Mouse (Mus musculus): Measurements from ENCODE around the gene Slc6a12. TPM values are rescaled to one million over a fixed set of nuclear protein-coding genes. Genes with fewer than 3 reads are reported as not detected.

Gene Slc6a12
- polyA plus RNA-seq, 1 experiment from 2014 or later, result 1.6 TPM

- Histone ChIP-seq H3K9ac (replicated peaks; ENCODE audit: low read length) (no peak overlapping the region), H3K4me1 (ENCODE audit: control insufficient read depth, insufficient read depth, low read length) (no peaks in the 10 kb centered on the region), H3K27me3 (ENCODE audit: control insufficient read depth, insufficient read depth, low read length) (no peaks in the 10 kb centered on the region), H3K4me3 (replicated peaks; ENCODE audit: low read depth, low read length) (no peak overlapping the region), H3K27ac (replicated peaks; ENCODE audit: low read depth, low read length) (no peak overlapping the region), H3K4me2 (ENCODE audit: low read length) (no peak overlapping the region), H3K9me3 (ENCODE audit: control insufficient read depth, low read length) (no peaks in the 10 kb centered on the region), H3K36me3 (ENCODE audit: control insufficient read depth, insufficient read depth, low read length) (0 out of 2 replicates have a peak, but pooled peaks cover 3% of the 10 kb centered on the region)
- no peak for ATAC-seq (ENCODE audit: low FRiP score, low TSS enrichment)
- DNase-seq, result no peak
- 74% methylated on average over 8 of the region's 8 CpGs for WGBS
Measured at GRCm38 (mm10) chr6:121380576-121380975, 37.7 kb downstream of the Slc6a12 start.

- no peak overlapping the region for H3K4me2 ChIP-seq (ENCODE audit: low read length)
- H3K27ac ChIP-seq (replicated peaks; ENCODE audit: low read depth, low read length), result no peak overlapping the region
- ATAC-seq (ENCODE audit: low FRiP score, low TSS enrichment) (no peak), DNase-seq (no peak)
- 0 out of 2 replicates have a peak, but pooled peaks cover 3% of the 10 kb centered on the region for H3K36me3 ChIP-seq (ENCODE audit: control insufficient read depth, insufficient read depth, low read length)
- no peaks in the 10 kb centered on the region for H3K9me3 ChIP-seq (ENCODE audit: control insufficient read depth, low read length)
- WGBS, result 25% methylated on average over 10 of the region's 10 CpGs
- H3K4me3 ChIP-seq (replicated peaks; ENCODE audit: low read depth, low read length), result no peak overlapping the region
- no peaks in the 10 kb centered on the region for H3K27me3 ChIP-seq (ENCODE audit: control insufficient read depth, insufficient read depth, low read length)
- H3K9ac ChIP-seq (replicated peaks; ENCODE audit: low read length), result no peak overlapping the region
- H3K4me1 ChIP-seq (ENCODE audit: control insufficient read depth, insufficient read depth, low read length), result 0 out of 2 replicates have a peak, but pooled peaks cover 6% of the 10 kb centered on the region
Measured at GRCm38 (mm10) chr6:121382071-121382470, 39.2 kb downstream of the Slc6a12 start.

- DNase-seq (no peak), ATAC-seq (ENCODE audit: low FRiP score, low TSS enrichment) (no peak)
- H3K9ac ChIP-seq (replicated peaks; ENCODE audit: low read length), result no peak overlapping the region
- no peaks in the 10 kb centered on the region for H3K9me3 ChIP-seq (ENCODE audit: control insufficient read depth, low read length)
- no peak overlapping the region for H3K4me2 ChIP-seq (ENCODE audit: low read length)
- H3K36me3 ChIP-seq (ENCODE audit: control insufficient read depth, insufficient read depth, low read length), result 0 out of 2 replicates have a peak, but pooled peaks cover 3% of the 10 kb centered on the region
- no peak overlapping the region for H3K27ac ChIP-seq (replicated peaks; ENCODE audit: low read depth, low read length)
- 0 out of 2 replicates have a peak, but pooled peaks cover 6% of the 10 kb centered on the region for H3K4me1 ChIP-seq (ENCODE audit: control insufficient read depth, insufficient read depth, low read length)
- no peak overlapping the region for H3K4me3 ChIP-seq (replicated peaks; ENCODE audit: low read depth, low read length)
- H3K27me3 ChIP-seq (ENCODE audit: control insufficient read depth, insufficient read depth, low read length), result no peaks in the 10 kb centered on the region
- WGBS, result 72% methylated on average over 3 of the region's 3 CpGs
Measured at GRCm38 (mm10) chr6:121385397-121385796, 42.5 kb downstream of the Slc6a12 start.

DNA sequence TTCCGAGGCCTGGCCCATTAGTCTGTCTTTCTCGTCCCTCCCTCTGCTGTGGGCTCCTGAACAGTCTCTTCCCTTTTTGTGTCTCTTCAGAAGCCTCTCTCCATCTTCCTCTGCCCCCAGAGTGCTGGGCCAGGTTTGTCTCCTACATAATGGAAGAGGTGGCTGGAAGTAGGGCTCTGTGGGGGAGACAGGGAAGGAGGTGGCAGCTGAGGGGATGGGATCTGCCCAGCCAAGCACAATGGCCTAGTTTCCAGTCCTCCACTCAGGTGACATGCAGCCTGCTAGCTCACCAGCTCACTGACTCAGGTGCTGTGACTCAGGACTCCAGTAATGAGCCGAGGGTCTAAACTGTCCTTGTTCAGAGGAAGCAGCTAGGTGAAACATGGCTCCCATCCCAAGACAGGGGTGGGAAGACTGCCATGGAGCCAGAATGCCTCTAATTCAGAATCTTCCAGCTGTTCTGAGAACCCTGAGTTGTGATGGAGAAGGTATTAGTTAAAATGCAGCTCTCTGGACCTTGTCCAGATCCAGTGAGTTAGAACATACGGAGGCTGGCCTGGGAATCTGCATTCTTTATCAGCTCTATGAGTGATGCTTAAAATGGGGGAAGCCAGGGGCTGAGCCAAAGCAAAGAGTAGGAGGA lies 49.9 kb downstream of the Slc6a12 start:
- H3K4me1 ChIP-seq (ENCODE audit: control insufficient read depth, insufficient read depth, low read length), result no peaks in the 10 kb centered on the region
- H3K9me3 ChIP-seq (ENCODE audit: control insufficient read depth, low read length), result 0 out of 2 replicates have a peak, but pooled peaks cover 3% of the 10 kb centered on the region
- H3K36me3 ChIP-seq (ENCODE audit: control insufficient read depth, insufficient read depth, low read length), result no peaks in the 10 kb centered on the region
- no peak overlapping the region for H3K9ac ChIP-seq (replicated peaks; ENCODE audit: low read length)
- H3K4me2 ChIP-seq (ENCODE audit: low read length), result no peak overlapping the region
- DNase-seq, result no peak
- 91% methylated on average over 4 of the region's 4 CpGs for WGBS
- H3K27me3 ChIP-seq (ENCODE audit: control insufficient read depth, insufficient read depth, low read length), result no peaks in the 10 kb centered on the region
- H3K4me3 ChIP-seq (replicated peaks; ENCODE audit: low read depth, low read length), result no peak overlapping the region
- no peak overlapping the region for H3K27ac ChIP-seq (replicated peaks; ENCODE audit: low read depth, low read length)
- no peak for ATAC-seq (ENCODE audit: low FRiP score, low TSS enrichment)

- Histone ChIP-seq H3K9ac (replicated peaks; ENCODE audit: low read length) (no peak overlapping the region), H3K36me3 (ENCODE audit: control insufficient read depth, insufficient read depth, low read length) (no peaks in the 10 kb centered on the region), H3K27ac (replicated peaks; ENCODE audit: low read depth, low read length) (no peak overlapping the region), H3K4me3 (replicated peaks; ENCODE audit: low read depth, low read length) (no peak overlapping the region), H3K4me2 (ENCODE audit: low read length) (no peak overlapping the region), H3K27me3 (ENCODE audit: control insufficient read depth, insufficient read depth, low read length) (no peaks in the 10 kb centered on the region), H3K9me3 (ENCODE audit: control insufficient read depth, low read length) (no peaks in the 10 kb centered on the region), H3K4me1 (ENCODE audit: control insufficient read depth, insufficient read depth, low read length) (0 out of 2 replicates have a peak, but pooled peaks cover 5% of the 10 kb centered on the region)
- DNase-seq (no peak), ATAC-seq (ENCODE audit: low FRiP score, low TSS enrichment) (no peak)
- WGBS, result 92% methylated on average over 6 of the region's 6 CpGs
Measured at GRCm38 (mm10) chr6:121401140-121401539, 58.3 kb downstream of the Slc6a12 start.

DNA sequence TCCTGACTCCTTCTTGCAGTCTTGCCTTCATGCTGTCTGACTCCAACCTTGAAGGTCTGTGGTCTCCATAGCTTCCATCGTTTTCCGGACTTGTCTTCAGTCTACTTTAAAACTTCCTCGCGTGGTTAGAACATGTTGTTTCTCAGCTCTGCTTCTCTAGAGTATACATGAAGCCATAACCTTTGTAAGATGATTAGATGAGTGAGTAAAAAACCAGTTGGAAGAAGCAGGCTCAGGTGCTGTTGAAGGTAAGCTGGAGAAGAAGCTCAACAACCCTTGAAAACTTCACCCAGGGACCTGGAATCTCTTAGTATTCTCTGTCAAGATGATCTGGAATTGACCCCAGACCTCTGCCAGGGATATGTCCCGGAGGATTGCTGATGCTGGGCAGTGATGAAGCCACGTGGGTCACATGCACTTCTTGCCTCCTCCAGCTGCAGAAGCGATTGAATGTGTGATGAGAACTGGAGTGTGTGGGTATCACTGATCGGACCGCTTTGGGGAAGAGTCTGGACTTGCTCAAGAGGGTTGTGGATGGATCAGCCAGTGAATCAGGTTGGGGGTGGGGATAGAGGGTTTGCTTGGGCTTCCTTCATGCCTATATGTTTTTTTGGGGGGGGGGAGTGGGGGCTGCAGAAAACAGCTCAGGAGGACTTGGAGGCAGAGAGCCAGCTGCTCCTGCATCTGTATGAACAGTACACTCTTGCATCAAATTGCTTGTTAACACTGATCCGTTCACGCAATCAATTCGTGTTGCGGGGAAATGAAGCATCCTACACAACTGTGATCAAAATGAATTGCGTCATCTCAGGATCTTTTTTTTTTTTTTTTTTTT lies 59.2 kb downstream of the Slc6a12 start:
- Histone ChIP-seq H3K27me3 (ENCODE audit: control insufficient read depth, insufficient read depth, low read length) (no peaks in the 10 kb centered on the region), H3K9me3 (ENCODE audit: control insufficient read depth, low read length) (no peaks in the 10 kb centered on the region), H3K36me3 (ENCODE audit: control insufficient read depth, insufficient read depth, low read length) (no peaks in the 10 kb centered on the region), H3K27ac (replicated peaks; ENCODE audit: low read depth, low read length) (peak overlapping the region; percentile 65), H3K4me2 (ENCODE audit: low read length) (no peak overlapping the region), H3K4me1 (ENCODE audit: control insufficient read depth, insufficient read depth, low read length) (0 out of 2 replicates have a peak, but pooled peaks cover 5% of the 10 kb centered on the region), H3K4me3 (replicated peaks; ENCODE audit: low read depth, low read length) (no peak overlapping the region), H3K9ac (replicated peaks; ENCODE audit: low read length) (no peak overlapping the region)
- WGBS, result 76% methylated on average over 14 of the region's 14 CpGs
- ATAC-seq (ENCODE audit: low FRiP score, low TSS enrichment), result no peak
- peak; percentile 42 for DNase-seq

GRCm38 (mm10) chr6:121402661-121403244 lies 59.9 kb downstream of the Slc6a12 start:
- no peak overlapping the region for H3K4me2 ChIP-seq (ENCODE audit: low read length)
- peak overlapping the region; percentile 65 for H3K27ac ChIP-seq (replicated peaks; ENCODE audit: low read depth, low read length)
- H3K9me3 ChIP-seq (ENCODE audit: control insufficient read depth, low read length), result no peaks in the 10 kb centered on the region
- WGBS, result 55% methylated on average over 8 of the region's 8 CpGs
- H3K36me3 ChIP-seq (ENCODE audit: control insufficient read depth, insufficient read depth, low read length), result no peaks in the 10 kb centered on the region
- ATAC-seq (ENCODE audit: low FRiP score, low TSS enrichment) (no peak), DNase-seq (peak; percentile 47)
- H3K4me3 ChIP-seq (replicated peaks; ENCODE audit: low read depth, low read length), result no peak overlapping the region
- no peaks in the 10 kb centered on the region for H3K27me3 ChIP-seq (ENCODE audit: control insufficient read depth, insufficient read depth, low read length)
- 0 out of 2 replicates have a peak, but pooled peaks cover 5% of the 10 kb centered on the region for H3K4me1 ChIP-seq (ENCODE audit: control insufficient read depth, insufficient read depth, low read length)
- H3K9ac ChIP-seq (replicated peaks; ENCODE audit: low read length), result 0 out of 2 replicates have a peak overlapping the region, but pooled peaks have one; percentile 9

- Histone ChIP-seq H3K27me3 (ENCODE audit: control insufficient read depth, insufficient read depth, low read length) (no peaks in the 10 kb centered on the region), H3K36me3 (ENCODE audit: control insufficient read depth, insufficient read depth, low read length) (no peaks in the 10 kb centered on the region), H3K4me3 (replicated peaks; ENCODE audit: low read depth, low read length) (no peak overlapping the region), H3K9me3 (ENCODE audit: control insufficient read depth, low read length) (no peaks in the 10 kb centered on the region), H3K4me2 (ENCODE audit: low read length) (no peak overlapping the region), H3K4me1 (ENCODE audit: control insufficient read depth, insufficient read depth, low read length) (0 out of 2 replicates have a peak, but pooled peaks cover 5% of the 10 kb centered on the region), H3K27ac (replicated peaks; ENCODE audit: low read depth, low read length) (no peak overlapping the region), H3K9ac (replicated peaks; ENCODE audit: low read length) (no peak overlapping the region)
- WGBS, result 93% methylated on average over 8 of the region's 8 CpGs
- ATAC-seq (ENCODE audit: low FRiP score, low TSS enrichment), result no peak
- DNase-seq, result no peak
Measured at GRCm38 (mm10) chr6:121405311-121405710, 62.4 kb downstream of the Slc6a12 start.
